Mouse (Mus musculus) T-cell, adult 2 months (primary cell): Measurements from ENCODE around the gene Lrmp.

ENCODE experiments used
- DNase-seq: peaks from one replicate; pipeline ENCODE4 v3.0.0; 2022; ENCODE audit warnings: low spot score

Gene Lrmp

GRCm38 (mm10) chr6:145202432-145203125, 87.1 kb downstream of the Lrmp start:
- no peak for DNase-seq

- no peak for DNase-seq
These were observed 89.0 kb downstream of the Lrmp start for GRCm38 (mm10) chr6:145204440-145204839.

DNA sequence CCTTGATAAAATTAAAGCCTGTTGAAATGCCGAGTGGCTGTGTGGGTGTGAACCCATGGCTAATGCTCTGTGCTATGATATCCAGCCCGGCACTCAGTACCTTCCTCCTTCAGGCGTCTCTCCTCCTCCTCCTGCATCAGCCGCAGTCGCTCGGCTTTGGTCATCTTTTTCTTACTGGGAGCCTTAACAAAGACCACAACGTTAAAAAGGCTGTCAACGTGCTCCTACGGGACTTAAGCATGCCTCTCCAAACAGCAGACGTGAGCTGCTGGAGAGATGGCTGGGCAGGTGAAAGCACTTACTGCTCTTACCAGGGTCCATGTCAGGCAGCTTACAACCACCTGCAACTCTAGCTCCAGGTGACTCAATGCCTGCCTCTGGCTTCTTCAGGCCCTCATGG, 89.7 kb downstream of the Lrmp start:
- no peak for DNase-seq

- no peak for DNase-seq
These were observed 94.7 kb downstream of the Lrmp start for GRCm38 (mm10) chr6:145210056-145210680.

DNA sequence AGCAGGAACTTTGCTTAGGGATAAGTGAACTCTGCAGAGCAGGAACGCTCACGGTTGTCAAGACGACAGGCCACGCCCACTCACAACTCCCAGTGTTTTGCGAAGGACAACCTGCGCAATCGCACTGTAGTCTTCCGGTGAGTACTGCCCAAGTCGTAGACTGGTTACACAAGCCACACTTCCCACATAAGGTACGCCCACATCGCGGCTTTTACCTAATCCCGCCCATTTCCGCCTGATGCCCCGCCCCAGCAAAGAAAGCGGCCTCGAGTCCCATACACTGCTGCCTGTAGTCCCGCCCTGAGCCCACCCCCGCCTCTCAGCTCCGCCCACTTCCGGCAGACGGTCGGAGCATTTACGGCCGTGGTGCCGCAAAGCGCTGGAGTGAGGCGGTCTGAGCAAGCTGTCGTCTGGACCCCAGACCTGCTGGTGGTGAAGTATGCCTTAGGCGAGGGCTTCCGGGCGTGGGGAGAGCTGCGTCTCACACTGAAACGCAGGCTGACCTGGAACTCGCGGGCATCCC, 95.4 kb downstream of the Lrmp start, which contains the start of the genes Casc1 and Etfrf1:
Gene Casc1 (minus strand): TSS at position 190 of the 523 bp plus-strand sequence.
Gene Etfrf1 (plus strand): TSS at position 319 of the 523 bp plus-strand sequence.
- peak; percentile 99 for DNase-seq

GRCm38 (mm10) chr6:145211376-145212305, 96.2 kb downstream of the Lrmp start:
- DNase-seq = peak; percentile 15

GRCm38 (mm10) chr6:145213916-145214315, 98.5 kb downstream of the Lrmp start:
- DNase-seq = no peak

- DNase-seq = no peak
These were observed 100.4 kb downstream of the Lrmp start for GRCm38 (mm10) chr6:145215826-145216225.

- DNase-seq = no peak
These were observed 108.8 kb downstream of the Lrmp start for GRCm38 (mm10) chr6:145224246-145224645.
